In the genomic region with DNA sequence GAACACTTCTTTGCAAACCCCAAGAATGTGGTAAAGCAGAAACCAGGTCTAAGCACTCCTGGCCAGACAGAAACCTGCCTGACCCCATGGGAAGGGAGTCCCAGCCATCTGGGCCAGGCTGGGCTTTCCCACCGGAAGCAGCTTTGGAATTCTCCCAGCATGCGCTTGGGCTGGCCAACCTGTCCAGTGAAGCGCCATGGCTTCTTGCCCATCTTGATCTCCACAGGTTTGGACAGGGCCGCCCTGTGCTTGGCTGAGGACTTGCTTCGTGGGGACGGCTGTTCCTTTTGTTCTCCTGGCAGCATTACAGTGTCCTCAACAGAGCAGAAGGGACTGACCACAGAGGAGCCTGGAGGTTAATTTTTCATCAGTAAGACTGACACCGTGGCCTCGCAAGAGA, we compare ENCODE assay signal across 11 mouse cellular contexts. TPM values are rescaled to one million over a fixed set of nuclear protein-coding genes. Genes with fewer than 3 reads are reported as not detected.
DNase-seq lines count a peak whose midpoint lies in the region; ATAC-seq and TF ChIP-seq lines count a peak whose summit lies in the region.
"Had no signal": no experiment of that assay in that cellular context is flagged by ENCODE, and none has a peak within 500 bp of the region (broad histone marks: within the 10 kb centered on the region; RNA-seq: fewer than 3 reads in every experiment).

No protein-coding gene starts in this region.

- no peak for ATAC-seq in midbrain, postnatal 0 days (ENCODE audit: low FRiP score)
- no peak for ATAC-seq in midbrain, embryonic 15.5 days (replicated peaks)
- no peak for ATAC-seq in neural tube, embryonic 15.5 days (ENCODE audit: low FRiP score)

- H3K4me2 ChIP-seq in midbrain, postnatal 0 days (ENCODE audit: low read depth, low read length, poor library complexity, severe bottlenecking) = no peak overlapping the region
- H3K4me2 ChIP-seq in midbrain, embryonic 15.5 days = no peak overlapping the region
- no peak overlapping the region for H3K4me2 ChIP-seq in neural tube, embryonic 15.5 days
- H3K4me2 ChIP-seq: limb, embryonic 13.5 days had no signal

- H3K27ac ChIP-seq in midbrain, postnatal 0 days (ENCODE audit: low read depth, low read length) = no peak overlapping the region
- no peak overlapping the region for H3K27ac ChIP-seq in midbrain, embryonic 15.5 days
- H3K27ac ChIP-seq in neural tube, embryonic 15.5 days (replicated peaks) = no peak overlapping the region
- H3K27ac ChIP-seq: limb, embryonic 13.5 days had no signal

- no peaks in the 10 kb centered on the region for H3K36me3 ChIP-seq in midbrain, postnatal 0 days (ENCODE audit: insufficient read depth, low read length)
- H3K36me3 ChIP-seq in midbrain, embryonic 15.5 days (replicated peaks) = no peaks in the 10 kb centered on the region
- H3K36me3 ChIP-seq in neural tube, embryonic 15.5 days = no peaks in the 10 kb centered on the region
- H3K36me3 ChIP-seq: limb, embryonic 13.5 days had no signal

- H3K9ac ChIP-seq in midbrain, postnatal 0 days (replicated peaks; ENCODE audit: low read length, poor library complexity, severe bottlenecking) = no peak overlapping the region
- no peak overlapping the region for H3K9ac ChIP-seq in midbrain, embryonic 15.5 days
- H3K9ac ChIP-seq in neural tube, embryonic 15.5 days (replicated peaks) = no peak overlapping the region
- H3K9ac ChIP-seq: limb, embryonic 13.5 days had no signal

- no peaks in the 10 kb centered on the region for H3K9me3 ChIP-seq in midbrain, postnatal 0 days (ENCODE audit: low read length)
- no peaks in the 10 kb centered on the region for H3K9me3 ChIP-seq in midbrain, embryonic 15.5 days
- H3K9me3 ChIP-seq in neural tube, embryonic 15.5 days (replicated peaks) = no peaks in the 10 kb centered on the region
- H3K9me3 ChIP-seq: limb, embryonic 13.5 days had no signal

- TF ChIP-seq CTCF in midbrain, postnatal 0 days (IDR thresholded peaks at IDR 0.05) = no peak

- H3K4me1 ChIP-seq in midbrain, postnatal 0 days (ENCODE audit: insufficient read depth, low read length) = no peaks in the 10 kb centered on the region
- H3K4me1 ChIP-seq in midbrain, embryonic 15.5 days = no peaks in the 10 kb centered on the region
- H3K4me1 ChIP-seq in neural tube, embryonic 15.5 days = no peaks in the 10 kb centered on the region
- H3K4me1 ChIP-seq: limb, embryonic 13.5 days had no signal

- no peak overlapping the region for H3K4me3 ChIP-seq in midbrain, postnatal 0 days (ENCODE audit: low read depth, low read length)
- no peak overlapping the region for H3K4me3 ChIP-seq in midbrain, embryonic 15.5 days
- H3K4me3 ChIP-seq in neural tube, embryonic 15.5 days (replicated peaks) = no peak overlapping the region
- H3K4me3 ChIP-seq: limb, embryonic 13.5 days had no signal

- DNase-seq in adrenal gland, adult 2 months = peak; percentile 27
- DNase-seq in adrenal gland, adult 8-10 months = no peak
- peak; percentile 67 for DNase-seq in midbrain, postnatal 0 days (ENCODE audit: low spot score)
- DNase-seq in fat pad, adult 2 months (ENCODE audit: extremely low read depth, low read depth, low spot score) = peak; percentile 58
- DNase-seq in lung, postnatal 25 days (ENCODE audit: low spot score) = peak; percentile 34
- DNase-seq in left cerebral cortex, adult 11 months (ENCODE audit: low spot score) = no peak

- 79% methylated on average over 8 of the region's 8 CpGs for WGBS in midbrain, postnatal 0 days
- WGBS in midbrain, embryonic 15.5 days = 75% methylated on average over 8 of the region's 8 CpGs
- WGBS in neural tube, embryonic 15.5 days = 70% methylated on average over 8 of the region's 8 CpGs

- H3K27me3 ChIP-seq in midbrain, postnatal 0 days (ENCODE audit: insufficient read depth, low read length) = no peaks in the 10 kb centered on the region
- H3K27me3 ChIP-seq in midbrain, embryonic 15.5 days (replicated peaks) = no peaks in the 10 kb centered on the region
- H3K27me3 ChIP-seq in neural tube, embryonic 15.5 days (replicated peaks) = no peaks in the 10 kb centered on the region
- H3K27me3 ChIP-seq: limb, embryonic 13.5 days had no signal

RNA-seq across cellular contexts. Expression of gene Fam169a, which starts 13.2 kb away (rescaled TPM):
- total RNA-seq in adrenal gland, adult 2 months (2021) = 1 to 10 TPM; 1.8 to 8.5 TPM
- polyA plus RNA-seq in adrenal gland, adult 2 months (2012; rRNA removed) = 0.04 and 0.29 TPM in 2 replicates
- 10 to 100 TPM in 2 of 4 experiments, 1 to 10 TPM in 2; 2.4 to 15.4 (median 8.6) TPM for total RNA-seq in adrenal gland, adult 8-10 months (2022)
- 46.4 and 48.8 TPM in 2 replicates for total RNA-seq in midbrain, postnatal 0 days (2014; rRNA removed)
- 28.8 and 29.9 TPM in 2 replicates for polyA plus RNA-seq in midbrain, postnatal 0 days (2015; fragmentation: Nextera tagmentation; extraction: Ambion mirVana)
- polyA plus RNA-seq in midbrain, embryonic 15.5 days (2015; fragmentation: Nextera tagmentation; extraction: Ambion mirVana) = 27.2 and 31.7 TPM in 2 replicates
- polyA plus RNA-seq in neural tube, embryonic 15.5 days (2015; fragmentation: Nextera tagmentation; extraction: Ambion mirVana) = 25.9 and 30.5 TPM in 2 replicates

RNA-seq across cellular contexts. Expression of gene 1700029F12Rik, which starts 19.7 kb away (rescaled TPM):
- total RNA-seq in adrenal gland, adult 2 months (2021) = under 1 TPM in 1 of 2 experiments, not detected in 1; 0.75 TPM
- polyA plus RNA-seq in adrenal gland, adult 2 months (2012; rRNA removed) = 0.42 and 0.48 TPM in 2 replicates
- total RNA-seq in adrenal gland, adult 8-10 months (2022) = not detected
- total RNA-seq in midbrain, postnatal 0 days (2014; rRNA removed) = not detected in 2 replicates
- polyA plus RNA-seq in midbrain, postnatal 0 days (2015; fragmentation: Nextera tagmentation; extraction: Ambion mirVana) = not detected in 2 replicates
- polyA plus RNA-seq in midbrain, embryonic 15.5 days (2015; fragmentation: Nextera tagmentation; extraction: Ambion mirVana) = not detected in 2 replicates
- not detected in 2 replicates for polyA plus RNA-seq in neural tube, embryonic 15.5 days (2015; fragmentation: Nextera tagmentation; extraction: Ambion mirVana)
- total RNA-seq: heart, postnatal 36 days; neutrophil, adult 5-6 weeks had no signal
- polyA plus RNA-seq: limb, embryonic 13.5 days had no signal

RNA-seq across cellular contexts. Expression of gene Gm6169, which starts 45.2 kb away (rescaled TPM):
- 10 to 100 TPM in 1 of 2 experiments, under 1 TPM in 1; 0.66 to 15.5 TPM for total RNA-seq in adrenal gland, adult 2 months (2021)
- polyA plus RNA-seq in adrenal gland, adult 2 months (2012; rRNA removed) = 0.96 and 1.0 TPM in 2 replicates
- 10 to 100 TPM in 1 of 4 experiments, 1 to 10 TPM in 2, not detected in 1; 1.5 to 11.2 (median 7.5) TPM for total RNA-seq in adrenal gland, adult 8-10 months (2022)
- not detected in 2 replicates for total RNA-seq in midbrain, postnatal 0 days (2014; rRNA removed)
- polyA plus RNA-seq in midbrain, postnatal 0 days (2015; fragmentation: Nextera tagmentation; extraction: Ambion mirVana) = 0.58 and 0.89 TPM in 2 replicates
- 0.64 and 0.77 TPM in 2 replicates for polyA plus RNA-seq in midbrain, embryonic 15.5 days (2015; fragmentation: Nextera tagmentation; extraction: Ambion mirVana)
- polyA plus RNA-seq in neural tube, embryonic 15.5 days (2015; fragmentation: Nextera tagmentation; extraction: Ambion mirVana) = 1.1 and 1.3 TPM in 2 replicates

Comparison
In these comparisons a context has a peak if more than half of its experiments do, and no peak if none do; other contexts are left out.
1. DNase-seq: peak in adrenal gland, adult 2 months (single experiment), midbrain, postnatal 0 days (single experiment), fat pad, adult 2 months (single experiment) and lung, postnatal 25 days (single experiment); none in adrenal gland, adult 8-10 months (single experiment) and left cerebral cortex, adult 11 months (single experiment).
2. RNA of gene Fam169a, which starts 13.2 kb away (polyA plus RNA-seq): 27.2 to 31.7 TPM in midbrain, embryonic 15.5 days, 25.9 to 30.5 TPM in neural tube, embryonic 15.5 days and 28.8 to 29.9 TPM in midbrain, postnatal 0 days; 0.04 to 0.29 TPM in adrenal gland, adult 2 months; every median in the first group is over 10 times any median in the second.